Mouse (Mus musculus): ENCODE measurements around the gene Ipo7. TPM values are rescaled to one million over a fixed set of nuclear protein-coding genes. Genes with fewer than 3 reads are reported as not detected.

Gene Ipo7
- total RNA-seq, 2 experiments from 2014 or later = 34.0 to 45.9 TPM

DNA sequence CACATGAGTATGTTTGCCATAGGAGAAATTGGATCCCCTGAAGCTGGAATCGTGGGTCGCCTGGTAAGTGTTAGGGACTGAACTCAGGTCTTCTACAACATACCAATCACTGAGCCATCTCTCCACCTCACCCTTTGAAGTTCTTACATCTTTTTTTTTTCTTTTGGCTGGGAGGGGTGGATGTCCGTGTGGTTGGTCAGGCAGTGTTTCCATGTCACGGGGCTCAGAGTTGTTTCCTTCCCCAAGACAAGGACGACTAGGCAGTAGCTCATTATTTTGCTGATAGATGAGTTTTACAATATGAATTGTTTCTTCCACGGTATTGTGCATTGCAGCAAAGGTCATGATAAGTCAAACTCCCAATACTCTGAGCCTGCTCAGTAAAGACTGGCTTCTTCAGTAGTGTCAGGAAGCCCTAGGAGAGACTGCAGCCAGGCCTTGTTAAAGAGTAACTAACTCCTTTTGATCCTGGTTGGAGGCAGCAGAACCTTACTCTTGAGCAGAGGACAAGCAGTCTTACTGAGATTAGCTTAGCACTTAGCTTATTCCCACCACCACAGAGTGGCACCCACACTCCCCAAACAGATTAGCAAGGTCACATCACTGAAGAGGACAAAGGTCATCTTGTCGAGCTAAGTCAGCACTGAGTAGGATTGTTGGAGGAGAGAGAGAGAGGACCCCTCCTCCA is 79.2 kb downstream of the Ipo7 start:
- ATAC-seq (replicated peaks; ENCODE audit: low FRiP score, poor library complexity, severe bottlenecking) = no peak

DNA sequence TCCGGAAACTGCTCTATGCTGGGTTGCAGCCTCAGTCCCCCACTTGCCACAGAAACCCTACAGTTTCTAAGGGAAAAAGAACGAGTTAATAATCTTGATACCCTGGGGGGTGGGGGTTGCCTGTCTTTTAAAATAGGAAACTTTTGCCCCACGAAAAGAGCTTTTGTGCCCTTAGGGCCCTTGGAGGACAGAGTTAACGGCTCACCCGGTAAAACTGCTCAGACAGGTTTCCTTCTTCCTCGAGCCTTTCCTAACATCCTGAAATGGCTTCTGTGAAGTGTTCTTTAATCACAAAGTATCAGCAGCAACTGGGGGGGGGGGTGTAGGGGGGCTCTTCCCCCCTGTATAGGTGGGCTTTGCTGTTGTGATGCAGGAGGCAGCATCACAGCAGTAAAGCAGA is 82.8 kb downstream of the Ipo7 start:
- ATAC-seq (replicated peaks; ENCODE audit: low FRiP score, poor library complexity, severe bottlenecking) = no peak

DNA sequence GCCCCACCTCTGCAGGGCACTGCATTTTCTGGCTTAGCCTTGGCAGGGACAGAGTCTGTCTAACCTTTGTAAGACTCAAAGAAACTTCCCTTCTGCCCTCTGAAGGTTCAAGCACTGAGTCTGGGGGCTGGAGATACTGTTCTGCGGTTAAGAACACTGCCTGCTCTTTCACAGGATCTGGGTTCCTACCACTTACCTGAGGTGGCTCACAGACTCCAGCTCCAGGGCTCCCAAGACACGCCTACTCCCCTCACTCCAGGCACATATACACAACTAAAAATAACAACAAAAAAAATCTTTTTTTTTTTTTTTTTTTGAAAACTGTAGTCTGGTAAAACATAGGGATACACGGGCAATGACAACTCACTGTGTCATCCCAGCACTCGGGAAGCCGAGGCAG is 83.2 kb downstream of the Ipo7 start:
- ATAC-seq (replicated peaks; ENCODE audit: low FRiP score, poor library complexity, severe bottlenecking) = no peak

DNA sequence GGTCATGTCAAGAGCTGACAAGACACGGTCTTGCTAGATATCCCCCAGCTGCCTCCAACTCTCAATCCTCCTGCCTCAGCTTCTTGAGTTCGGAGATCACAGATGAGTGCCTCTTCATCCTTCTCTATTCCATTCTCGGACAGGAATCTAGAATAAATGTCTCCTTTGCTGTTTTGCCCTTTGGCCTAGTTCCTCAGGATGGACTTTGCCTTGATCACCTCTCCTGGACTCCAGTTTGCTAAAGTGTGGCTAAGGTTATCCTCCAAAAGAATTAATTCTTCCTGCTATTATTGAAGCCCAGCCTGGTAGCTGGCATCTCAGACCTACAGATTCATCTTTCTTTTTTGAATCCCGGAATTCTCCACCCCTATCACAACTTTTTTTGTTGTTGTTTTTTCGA is 87.0 kb downstream of the Ipo7 start:
- no peak for ATAC-seq (replicated peaks; ENCODE audit: low FRiP score, poor library complexity, severe bottlenecking)

Other genes with a start within 250 kb of the Ipo7 start
- 18.9 and 22.0 TPM in 2 replicates for gene Nrip3, start 236.2 kb upstream of the Ipo7 start, total RNA-seq (2015; ENCODE audit: low replicate concordance)
- 25.0 and 38.0 TPM in 2 replicates for gene Nrip3, start 236.2 kb upstream of the Ipo7 start, total RNA-seq (2017; ENCODE audit: low replicate concordance)
- gene Scube2, start 152.6 kb upstream of the Ipo7 start, total RNA-seq (2015; ENCODE audit: low replicate concordance) = not detected in 2 replicates
- gene Scube2, start 152.6 kb upstream of the Ipo7 start, total RNA-seq (2017; ENCODE audit: low replicate concordance) = not detected in 2 replicates
- gene Dennd5a, start 57.8 kb upstream of the Ipo7 start, total RNA-seq (2015; ENCODE audit: low replicate concordance) = 35.2 and 40.4 TPM in 2 replicates
- gene Dennd5a, start 57.8 kb upstream of the Ipo7 start, total RNA-seq (2017; ENCODE audit: low replicate concordance) = 22.4 and 24.8 TPM in 2 replicates
- gene Tmem41b, start 31.3 kb upstream of the Ipo7 start, total RNA-seq (2015; ENCODE audit: low replicate concordance) = 42.2 and 76.3 TPM in 2 replicates
- 49.9 and 76.2 TPM in 2 replicates for gene Tmem41b, start 31.3 kb upstream of the Ipo7 start, total RNA-seq (2017; ENCODE audit: low replicate concordance)
- gene Zfp143, start 42.9 kb downstream of the Ipo7 start, total RNA-seq (2015; ENCODE audit: low replicate concordance) = 25.2 and 34.6 TPM in 2 replicates
- gene Zfp143, start 42.9 kb downstream of the Ipo7 start, total RNA-seq (2017; ENCODE audit: low replicate concordance) = 21.8 and 38.1 TPM in 2 replicates
- gene Wee1, start 103.8 kb downstream of the Ipo7 start, total RNA-seq (2015; ENCODE audit: low replicate concordance) = 34.6 and 54.9 TPM in 2 replicates
- gene Wee1, start 103.8 kb downstream of the Ipo7 start, total RNA-seq (2017; ENCODE audit: low replicate concordance) = 22.3 and 28.8 TPM in 2 replicates
- 10.5 and 11.7 TPM in 2 replicates for gene Swap70, start 203.4 kb downstream of the Ipo7 start, total RNA-seq (2015; ENCODE audit: low replicate concordance)
- 10.5 and 18.2 TPM in 2 replicates for gene Swap70, start 203.4 kb downstream of the Ipo7 start, total RNA-seq (2017; ENCODE audit: low replicate concordance)